9 mouse cellular contexts compared by ENCODE assay signal in genomic region chr19:45161093-45161492, GRCm38 (mm10). TPM values are rescaled to one million over a fixed set of nuclear protein-coding genes. Genes with fewer than 3 reads are reported as not detected.
A peak's percentile ranks its signal among the peaks of the same experiment; 100 is the strongest.
DNase-seq lines count a peak whose midpoint lies in the region; ATAC-seq and TF ChIP-seq lines count a peak whose summit lies in the region.
"Had no signal": no experiment of that assay in that cellular context is flagged by ENCODE, and none has a peak within 500 bp of the region (broad histone marks: within the 10 kb centered on the region; RNA-seq: fewer than 3 reads in every experiment).

No protein-coding gene starts in this region.

- peak; percentile 10 to 78 for DNase-seq in frontal cortex, adult 2 months (ENCODE audit: extremely low spot score in 1 of 2, low spot score in 1 of 2)
- DNase-seq in Muller cell, postnatal 12 days (ENCODE audit: inconsistent ontology term): peak; percentile 72
- DNase-seq in cerebellum, postnatal 10 days: peak; percentile 81 to 84
- DNase-seq in heart, adult 11 months: peak; percentile 91
- peak; percentile 81 for DNase-seq in kidney, postnatal 14 days
- peak; percentile 87 for DNase-seq in lung, embryonic 14.5 days
- peak; percentile 30 to 71 for DNase-seq in spleen, adult 18-20 months

- H3K36me3 ChIP-seq in lung, embryonic 14.5 days (ENCODE audit: insufficient read depth): no peaks in the 10 kb centered on the region

- no peak for ATAC-seq in frontal cortex, adult (ENCODE audit: low TSS enrichment)
- peak; percentile 38; the same call in 1 of the 2 replicates for ATAC-seq in lung, embryonic 14.5 days (ENCODE audit: insufficient read depth)

- H3K9ac ChIP-seq in lung, embryonic 14.5 days: no peak overlapping the region

- no peak overlapping the region for H3K4me3 ChIP-seq in lung, embryonic 14.5 days (ENCODE audit: low read depth, low read length)

- peak; percentile 84 for TF ChIP-seq CTCF in lung, embryonic 14.5 days (IDR thresholded peaks at IDR 0.05; ENCODE audit: low read depth)

- H3K4me2 ChIP-seq in lung, embryonic 14.5 days: no peak overlapping the region

- under 1% methylated on average over 12 of the region's 12 CpGs for WGBS in lung, embryonic 14.5 days

- H3K9me3 ChIP-seq in lung, embryonic 14.5 days (ENCODE audit: low read depth, low read length): no peaks in the 10 kb centered on the region

- no peaks in the 10 kb centered on the region for H3K4me1 ChIP-seq in lung, embryonic 14.5 days (ENCODE audit: insufficient read depth)

- peaks cover 97% of the 10 kb centered on the region for H3K27me3 ChIP-seq in lung, embryonic 14.5 days (ENCODE audit: insufficient read depth, low read length)

- H3K27ac ChIP-seq in lung, embryonic 14.5 days (ENCODE audit: low read depth): no peak overlapping the region

RNA-seq across cellular contexts. Expression of gene Tlx1, which starts 10.6 kb away (rescaled TPM):
- not detected in 2 replicates for polyA plus RNA-seq in frontal cortex, adult 2 months (2012; rRNA removed)
- not detected in 2 replicates for polyA plus RNA-seq in lung, embryonic 14.5 days (2014; fragmentation: Nextera tagmentation; extraction: Ambion mirVana)
- polyA plus RNA-seq: neural tube, embryonic 14.5 days had no signal
